Mouse (Mus musculus): ENCODE results near the gene Sema4a.

Sema4a gene

GRCm38 (mm10) chr3:88425330-88425689, 35.7 kb downstream of the Sema4a start:
- DNase-seq: no peak

GRCm38 (mm10) chr3:88424605-88425329, 36.2 kb downstream of the Sema4a start, which contains the start of gene Slc25a44:
Gene Slc25a44 (minus strand): TSS chr3:88425139.
- DNase-seq: peak; percentile 97

- peak; percentile 62 for DNase-seq
These were observed 38.8 kb downstream of the Sema4a start for GRCm38 (mm10) chr3:88422020-88422720.

- DNase-seq: no peak
These were observed 40.2 kb downstream of the Sema4a start for GRCm38 (mm10) chr3:88420771-88421170.

GRCm38 (mm10) chr3:88418016-88418415, 43.0 kb downstream of the Sema4a start:
- DNase-seq: no peak

GRCm38 (mm10) chr3:88415668-88416067, 45.3 kb downstream of the Sema4a start:
- no peak for DNase-seq

GRCm38 (mm10) chr3:88412636-88413035, 48.3 kb downstream of the Sema4a start:
- DNase-seq: no peak

- DNase-seq: no peak
These were observed 49.3 kb downstream of the Sema4a start for GRCm38 (mm10) chr3:88411681-88412080.

- DNase-seq: peak; percentile 25
These were observed 50.3 kb downstream of the Sema4a start for GRCm38 (mm10) chr3:88410645-88411031.

- peak; percentile 87 for DNase-seq
These were observed 51.0 kb downstream of the Sema4a start, which contains the start of gene Pmf1 for GRCm38 (mm10) chr3:88409741-88410644. Gene Pmf1 (minus strand): TSS chr3:88410331.

GRCm38 (mm10) chr3:88408953-88409352, 52.0 kb downstream of the Sema4a start:
- DNase-seq: peak; percentile 34

GRCm38 (mm10) chr3:88407529-88407928, 53.5 kb downstream of the Sema4a start:
- DNase-seq: no peak

GRCm38 (mm10) chr3:88407090-88407489, 53.9 kb downstream of the Sema4a start:
- DNase-seq: peak; percentile 56

GRCm38 (mm10) chr3:88403522-88404230, 57.3 kb downstream of the Sema4a start:
- no peak for DNase-seq

- peak; percentile 88 for DNase-seq
These were observed 62.3 kb downstream of the Sema4a start for GRCm38 (mm10) chr3:88398666-88399065.

GRCm38 (mm10) chr3:88395742-88396141, 65.2 kb downstream of the Sema4a start:
- no peak for DNase-seq

- DNase-seq: no peak
These were observed 65.7 kb downstream of the Sema4a start for GRCm38 (mm10) chr3:88395288-88395687.

- no peak for DNase-seq
These were observed 67.1 kb downstream of the Sema4a start for GRCm38 (mm10) chr3:88393776-88394375.
